Mouse (Mus musculus) layer of hippocampus, adult 9-11 months (tissue): ENCODE data around the gene 1810013L24Rik.

Experiments
- DNase-seq: peaks from one replicate; pipeline ENCODE4 v3.0.0; 2022

The 1810013L24Rik gene

DNA sequence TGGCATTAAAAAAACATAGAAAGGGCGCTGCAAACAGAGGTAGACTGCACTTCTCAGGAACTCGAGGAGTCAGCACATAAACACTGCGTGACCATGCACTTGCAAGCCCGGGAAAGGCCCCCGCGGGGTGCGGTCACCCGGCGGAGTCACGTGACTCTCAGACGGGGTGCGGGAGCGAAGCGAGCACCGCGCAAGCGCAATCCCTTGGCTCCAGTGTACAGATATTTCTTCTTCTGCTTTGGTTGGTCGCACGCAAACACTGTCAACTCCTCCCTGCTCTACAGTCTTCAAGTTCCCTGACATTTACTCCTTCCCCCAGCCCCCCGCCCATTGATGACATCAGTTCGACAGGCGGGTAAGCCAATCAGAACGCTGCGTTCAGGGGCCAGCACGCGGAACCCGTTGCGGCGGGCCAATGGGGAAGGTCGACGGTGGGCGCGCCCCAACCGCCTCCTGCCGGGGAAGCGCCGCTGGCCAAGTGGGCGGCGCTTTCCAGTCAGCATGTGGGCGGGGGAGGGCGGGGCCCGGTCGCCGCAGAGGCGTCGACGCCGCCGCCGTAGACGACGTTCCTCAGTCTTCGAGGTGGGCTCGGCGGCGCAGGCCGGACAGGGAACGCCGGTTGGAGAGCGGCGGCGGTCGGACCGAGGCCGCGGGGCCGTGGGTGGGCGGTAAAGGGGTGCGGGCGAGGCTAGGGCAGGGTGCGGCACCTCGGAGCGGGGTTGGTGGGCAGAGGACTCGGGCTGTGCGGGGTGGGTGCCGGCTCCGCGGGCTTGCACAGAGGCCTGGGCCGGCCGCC is at the start of gene 1810013L24Rik:
Gene 1810013L24Rik (plus strand): TSS at position 537 of the 796 bp plus-strand sequence.
- DNase-seq: peak; percentile 99

- DNase-seq: no peak
Measured at GRCm38 (mm10) chr16:8780187-8780586, 49.7 kb upstream of the 1810013L24Rik start.

DNA sequence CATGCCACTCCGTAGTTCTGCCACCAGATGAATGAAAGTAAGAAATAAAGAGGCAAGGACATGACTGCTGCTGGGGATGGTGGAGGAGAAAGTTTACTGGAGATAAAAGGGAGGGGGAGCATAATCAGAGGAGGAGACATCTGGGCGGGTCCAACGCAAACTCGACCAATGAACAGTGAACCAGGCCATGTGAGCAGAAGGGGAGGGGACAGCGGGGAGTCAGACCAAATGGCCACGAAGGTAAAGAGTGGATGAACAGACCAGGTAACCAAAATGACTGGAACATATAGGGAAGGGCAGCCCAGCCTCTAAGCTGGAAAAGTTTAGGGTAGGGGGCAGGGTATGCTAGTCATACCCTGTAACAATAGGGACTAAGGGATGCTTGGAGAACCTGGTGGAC is 48.7 kb upstream of the 1810013L24Rik start:
- DNase-seq: no peak

DNA sequence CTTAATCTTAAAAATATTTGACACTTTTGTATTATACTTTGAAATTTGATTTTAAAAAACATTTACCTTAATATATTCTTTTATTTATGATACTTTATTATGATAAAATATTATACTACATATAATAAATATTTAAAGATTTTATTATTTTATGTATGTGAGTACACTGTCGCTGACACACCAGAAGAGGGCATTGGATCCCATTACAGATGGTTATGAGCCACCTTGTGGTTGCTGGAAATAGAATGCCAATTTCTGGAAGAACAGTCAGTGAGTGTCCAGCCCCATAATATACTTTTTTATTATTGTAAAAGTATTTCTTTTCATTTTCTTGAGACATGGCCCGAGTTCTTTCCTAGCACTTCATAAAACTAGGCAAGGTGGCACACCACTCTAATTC is 48.2 kb upstream of the 1810013L24Rik start:
- DNase-seq: no peak

- DNase-seq: no peak
Measured at GRCm38 (mm10) chr16:8783198-8783913, 46.5 kb upstream of the 1810013L24Rik start.

GRCm38 (mm10) chr16:8784753-8785152 is 45.1 kb upstream of the 1810013L24Rik start:
- no peak for DNase-seq

- DNase-seq: no peak
Measured at GRCm38 (mm10) chr16:8790886-8791285, 39.0 kb upstream of the 1810013L24Rik start.

DNA sequence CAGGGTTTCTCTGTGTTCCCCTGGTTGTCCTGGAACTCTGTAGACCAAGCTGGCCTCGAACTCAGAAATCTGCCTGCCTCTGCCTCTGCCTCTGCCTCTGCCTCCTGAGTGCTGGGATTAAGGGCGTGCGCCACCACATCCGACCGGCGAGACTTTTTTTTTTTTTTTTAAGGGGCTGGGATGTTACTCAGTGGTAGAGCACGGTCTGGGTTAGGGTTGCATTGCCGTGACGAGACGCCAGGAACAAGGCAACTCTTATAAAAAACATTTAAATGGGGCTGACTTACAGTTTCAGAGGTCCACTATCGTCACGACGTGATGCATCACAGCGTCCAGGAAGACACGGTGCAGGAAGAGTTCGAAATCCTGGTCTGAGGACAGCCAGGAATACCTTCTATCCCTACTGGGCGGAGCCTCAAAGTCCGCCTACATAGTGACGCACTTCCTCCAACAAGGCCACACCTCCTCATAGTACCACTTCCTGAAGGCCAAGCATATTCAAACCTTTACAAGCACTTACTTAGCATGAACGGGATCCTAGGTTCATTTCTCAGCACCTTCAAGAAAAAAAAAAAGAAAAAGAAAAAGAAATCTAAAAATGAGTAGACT is 37.8 kb upstream of the 1810013L24Rik start, which contains the start of gene Usp7:
Gene Usp7 (minus strand): TSS at position 360 of the 609 bp plus-strand sequence.
- no peak for DNase-seq

- DNase-seq: no peak
Measured at GRCm38 (mm10) chr16:8794952-8795351, 34.9 kb upstream of the 1810013L24Rik start.

GRCm38 (mm10) chr16:8795906-8796305 is 34.0 kb upstream of the 1810013L24Rik start:
- DNase-seq: no peak

- no peak for DNase-seq
Measured at GRCm38 (mm10) chr16:8806703-8807102, 23.2 kb upstream of the 1810013L24Rik start.

DNA sequence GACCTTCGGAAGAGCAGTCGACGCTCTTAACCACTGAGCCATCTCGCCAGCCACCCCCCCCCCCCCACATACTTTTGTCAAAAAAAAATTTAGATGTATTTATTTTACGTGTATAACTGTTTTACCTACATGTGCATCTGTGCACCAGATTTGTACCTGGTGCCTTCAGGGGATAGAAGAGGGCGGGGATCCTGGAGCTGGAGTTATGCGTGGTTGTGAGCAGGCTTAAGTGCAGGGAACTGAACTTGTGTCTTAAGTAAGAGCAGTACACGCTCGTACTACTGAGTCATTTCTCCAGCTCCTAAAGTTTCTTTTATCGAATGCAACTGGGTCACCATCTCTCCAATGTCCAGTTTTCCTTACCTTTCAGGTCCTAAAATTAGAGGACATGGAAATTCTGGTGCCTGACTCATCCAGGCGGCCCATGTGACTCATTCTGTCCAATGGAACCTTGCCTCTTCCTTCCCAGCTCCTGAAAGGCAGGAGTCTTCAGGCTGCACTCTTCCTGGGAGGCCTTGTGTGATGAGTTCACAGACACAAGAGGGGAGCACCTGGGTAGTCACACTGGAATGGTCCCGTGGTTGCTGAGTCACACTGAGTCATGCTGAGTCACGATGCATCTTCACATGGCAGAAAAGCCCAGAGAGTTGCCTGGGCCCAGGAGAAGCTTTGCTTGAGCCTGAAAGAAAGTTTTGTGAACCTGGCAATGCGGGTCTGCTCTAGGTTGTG is 19.3 kb upstream of the 1810013L24Rik start:
- DNase-seq: peak; percentile 8

DNA sequence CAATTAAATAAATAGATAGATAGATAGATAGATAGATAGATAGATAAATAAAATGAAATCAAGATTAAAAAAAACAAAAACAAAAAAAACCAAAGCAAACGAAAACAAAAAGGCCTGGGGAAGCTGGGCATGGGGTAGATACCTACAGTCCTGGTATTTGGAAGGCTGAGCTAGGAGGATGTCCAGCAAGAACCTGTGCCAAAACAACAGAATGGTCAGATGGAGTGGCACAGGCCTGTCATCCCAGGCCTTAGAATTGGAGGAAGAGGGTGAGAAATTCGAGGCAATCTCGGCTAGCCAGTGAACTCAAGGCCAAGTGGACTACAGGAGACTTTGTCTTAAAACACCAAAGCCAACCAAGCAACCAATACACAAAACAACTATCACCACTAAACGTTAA is 12.0 kb upstream of the 1810013L24Rik start:
- no peak for DNase-seq

DNA sequence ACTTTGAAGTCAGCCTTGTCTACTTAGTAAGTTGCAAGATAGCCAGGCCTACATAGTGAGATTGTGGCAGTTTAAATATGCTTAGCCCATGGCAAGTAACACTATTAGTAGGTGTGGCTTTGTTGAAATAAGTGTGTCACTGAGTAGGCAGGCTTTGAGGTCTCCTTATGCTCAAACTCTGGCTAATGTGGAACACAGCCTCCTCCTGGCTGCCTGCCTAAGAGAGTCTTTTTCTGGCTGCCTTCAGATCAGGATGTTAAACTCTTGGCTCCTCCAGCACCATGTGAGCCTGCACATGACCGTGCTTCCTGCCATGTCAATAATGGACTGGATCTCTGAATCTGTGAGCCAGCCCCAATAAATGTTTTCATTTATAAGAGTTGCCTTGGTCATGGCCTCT is 8.5 kb upstream of the 1810013L24Rik start:
- DNase-seq: peak; percentile 57

GRCm38 (mm10) chr16:8822586-8822985 is 7.3 kb upstream of the 1810013L24Rik start:
- DNase-seq: no peak

DNA sequence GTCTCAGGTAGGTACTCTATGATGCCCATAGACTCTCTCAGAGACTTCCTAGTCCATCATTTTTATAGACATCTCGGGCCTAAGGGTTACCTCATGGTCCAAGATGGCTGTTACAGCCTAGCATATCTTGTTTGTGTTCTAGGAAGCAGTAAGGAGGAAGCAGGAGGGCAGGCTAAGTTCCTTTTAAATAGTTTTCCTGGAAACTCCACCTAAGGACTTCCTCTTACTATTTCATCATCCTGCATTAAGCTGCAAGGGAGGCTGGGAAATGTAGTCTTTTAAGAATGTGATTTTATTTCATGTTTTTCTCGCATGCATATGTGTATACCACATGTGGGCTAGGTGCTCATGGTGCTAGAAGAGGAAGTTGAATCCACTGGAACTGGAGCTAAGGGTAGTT is 6.2 kb upstream of the 1810013L24Rik start:
- DNase-seq: no peak

- DNase-seq: no peak
Measured at GRCm38 (mm10) chr16:8827366-8827765, 2.5 kb upstream of the 1810013L24Rik start.

DNA sequence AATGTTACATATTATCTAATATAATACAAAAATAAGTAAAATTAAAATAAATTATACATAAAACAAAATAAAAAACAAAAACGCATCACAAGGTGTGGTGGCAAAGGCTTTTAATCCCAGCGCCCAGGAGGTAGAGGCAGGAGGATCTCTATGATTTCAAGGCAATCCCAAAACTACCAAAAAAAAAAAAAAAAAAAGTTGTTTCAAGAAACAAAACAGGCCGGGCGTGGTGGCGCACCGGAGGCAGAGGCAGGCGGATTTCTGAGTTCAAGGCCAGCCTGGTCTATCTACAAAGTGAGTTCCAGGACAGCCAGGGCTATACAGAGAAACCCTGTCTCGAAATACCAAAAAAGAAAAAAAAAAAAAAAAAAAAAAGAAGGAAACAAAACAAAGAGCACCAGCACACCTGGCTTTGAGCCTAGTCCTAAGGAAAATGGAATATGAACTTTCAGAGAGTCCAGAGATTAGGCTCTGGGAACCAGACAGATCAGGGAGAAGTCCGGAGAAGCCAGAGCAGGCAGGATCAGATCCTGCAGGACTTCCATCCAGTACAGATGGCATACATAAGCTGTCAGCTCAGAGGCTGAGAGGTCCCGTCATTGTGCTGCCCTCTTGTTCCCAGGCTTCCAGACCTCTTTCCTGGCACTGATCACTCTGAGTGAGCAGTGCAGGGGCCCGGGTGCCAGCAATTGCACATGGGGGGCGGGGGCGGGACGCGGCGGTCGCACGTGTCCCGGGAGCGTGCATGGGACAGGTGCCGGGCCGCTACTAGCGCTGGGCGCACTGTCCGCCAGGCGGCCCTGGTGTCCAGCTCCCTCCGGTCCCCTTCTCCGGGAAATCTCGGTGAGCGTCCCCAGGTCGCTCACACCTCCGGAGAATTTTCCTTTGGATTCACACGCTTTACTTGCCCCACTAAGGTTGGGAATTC is 1.0 kb upstream of the 1810013L24Rik start:
- DNase-seq: peak; percentile 64

DNA sequence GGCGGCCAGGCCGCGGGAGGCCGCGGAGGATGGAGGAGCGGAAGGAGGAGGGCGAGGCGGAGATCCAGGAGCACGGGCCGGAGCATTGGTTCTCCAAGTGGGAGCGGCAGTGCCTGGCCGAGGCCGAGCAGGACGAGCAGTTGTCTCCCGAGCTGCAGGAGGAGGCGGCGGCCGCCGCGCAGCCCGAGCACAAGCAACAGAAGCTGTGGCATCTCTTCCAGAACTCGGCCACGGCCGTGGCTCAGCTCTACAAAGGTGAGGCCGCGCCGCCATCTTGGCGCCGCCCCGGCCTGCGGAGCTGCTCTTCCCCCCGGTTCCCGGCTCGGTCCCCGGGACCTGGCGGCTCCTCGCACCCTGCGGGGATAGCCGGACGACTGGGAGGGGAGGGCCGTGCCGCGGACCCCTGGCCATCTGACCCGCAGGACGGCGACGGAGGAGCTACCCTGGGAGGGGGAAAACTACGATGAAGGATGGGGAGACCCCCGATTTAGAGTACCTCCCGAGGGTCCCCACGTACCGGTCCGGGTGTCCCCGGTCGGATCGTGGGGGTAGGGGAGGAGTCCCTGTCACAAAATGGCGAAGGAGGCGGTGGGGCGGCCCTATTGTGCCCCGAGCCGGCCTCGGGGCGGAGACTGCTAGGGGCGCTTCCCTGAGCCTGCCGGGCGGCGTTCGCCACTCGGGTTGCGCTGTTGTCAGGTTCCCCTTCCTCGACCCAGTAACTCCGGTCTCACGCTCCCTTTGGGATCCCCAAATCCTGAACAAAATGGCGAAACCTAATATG is 721 bp downstream of the 1810013L24Rik start:
- peak; percentile 67 for DNase-seq

DNA sequence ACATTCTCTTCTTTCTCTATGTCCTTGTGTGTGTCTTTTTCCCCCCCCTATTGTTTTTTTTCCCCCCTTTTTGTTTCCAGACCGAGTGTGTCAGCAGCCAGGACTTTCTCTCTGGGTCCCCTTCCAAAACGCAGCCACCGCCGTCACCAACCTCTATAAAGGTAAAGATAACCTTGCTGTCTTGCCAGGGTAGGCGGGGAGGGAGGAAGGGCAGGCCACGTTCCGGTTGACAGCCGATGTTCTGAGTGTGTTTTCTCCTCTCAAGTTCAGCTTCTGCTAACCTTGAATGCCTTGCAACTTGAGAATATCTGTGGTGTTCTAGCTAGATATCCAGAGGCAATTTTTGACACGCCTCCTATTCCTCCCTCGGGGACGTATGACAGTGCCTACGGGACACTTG is 1.3 kb downstream of the 1810013L24Rik start:
- DNase-seq: no peak

DNA sequence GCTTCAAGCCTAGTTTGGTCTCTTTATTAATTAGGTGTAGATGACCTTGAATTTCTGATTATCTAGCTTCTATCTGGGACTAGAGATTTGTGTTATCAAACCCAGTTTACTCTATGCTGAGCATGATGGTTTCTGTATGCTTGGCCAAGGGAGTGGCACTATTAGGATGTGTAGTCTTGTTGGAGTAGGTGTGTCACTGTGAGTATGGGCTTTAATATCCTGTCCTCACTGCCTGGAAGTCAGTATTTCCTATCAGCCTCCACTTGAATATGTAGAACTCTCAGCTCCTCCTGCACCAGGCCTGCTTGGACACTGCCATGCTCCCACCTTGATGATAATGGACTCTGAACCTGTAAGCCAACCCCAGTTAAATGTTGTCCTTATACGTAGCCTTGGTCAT is 7.0 kb downstream of the 1810013L24Rik start:
- DNase-seq: no peak
